Mouse (Mus musculus): ENCODE results near the gene Abcf1. TPM values are rescaled to one million over a fixed set of nuclear protein-coding genes. Genes with fewer than 3 reads are reported as not detected.

Abcf1 gene
- total and polyA plus RNA-seq, 3 experiments, result 52.8 to 290 (median 110) TPM

- 0 out of 2 replicates have a peak, but pooled peaks have one; percentile 23 for TF ChIP-seq MYC (IDR thresholded peaks at IDR 0.05; ENCODE audit: low read depth, low read length)
- no peak for TF ChIP-seq CHD2 (IDR thresholded peaks at IDR 0.05; ENCODE audit: low read length)
- TF ChIP-seq TBP (conservative IDR thresholded peaks at IDR 0.05; ENCODE audit: low read depth, low read length), result no peak
- TF ChIP-seq KAT2A (IDR thresholded peaks at IDR 0.05; ENCODE audit: insufficient replicate concordance, low read length), result no peak
- peak; percentile 92 to 93 for TF ChIP-seq CTCF (conservative IDR thresholded peaks at IDR 0.05 in 1 of 2, IDR thresholded peaks at IDR 0.05 in 1 of 2; ENCODE audit: low read depth in 2 of 2, low read length in 2 of 2)
- peak; percentile 86 for TF ChIP-seq ZC3H11A (IDR thresholded peaks at IDR 0.05; ENCODE audit: low read depth, low read length)
- TF ChIP-seq JUN (IDR thresholded peaks at IDR 0.05; ENCODE audit: insufficient read depth, low read depth, low read length), result no peak
These were observed 27.4 kb upstream of the Abcf1 start (continued) for GRCm38 (mm10) chr17:35996949-35997348.

GRCm38 (mm10) chr17:35994879-35995240 lies 25.3 kb upstream of the Abcf1 start:
- peaks cover 4 to 12% of the 10 kb centered on the region in 2 experiments; a peak in 2 of 4 replicates for H3K4me1 ChIP-seq (ENCODE audit: control insufficient read depth in 1 of 2, insufficient read depth in 2 of 2)
- TF ChIP-seq MXI1 (IDR thresholded peaks at IDR 0.05; ENCODE audit: low read depth, low read length) (peak; percentile 2; the same call in 1 of the 2 replicates), BHLHE40 (IDR thresholded peaks at IDR 0.05; ENCODE audit: low read depth, low read length) (no peak), CHD1 (IDR thresholded peaks at IDR 0.05; ENCODE audit: low read depth, low read length) (peak; percentile 63; the same call in 1 of the 2 replicates), MAZ (IDR thresholded peaks at IDR 0.05; ENCODE audit: low read depth, low read length) (0 out of 2 replicates have a peak, but pooled peaks have one; percentile 6)
- peaks cover 26% of the 10 kb centered on the region for H3K79me2 ChIP-seq (replicated peaks; ENCODE audit: control insufficient read depth, extremely low read depth, insufficient read depth, poor library complexity, severe bottlenecking)
- H3K27ac ChIP-seq (ENCODE audit: insufficient read depth, low read depth), result 0 out of 2 replicates have a peak overlapping the region, but pooled peaks have one; percentile 17
- no peaks in the 10 kb centered on the region for H3K9me3 ChIP-seq (replicated peaks; ENCODE audit: low read length)
- peak overlapping the region; percentile 69 to 73 (median 69) for H3K4me3 ChIP-seq (replicated peaks in 1 of 3; ENCODE audit: low read depth in 2 of 3, low read length in 2 of 3, poor library complexity in 1 of 3)
- H3K4me2 ChIP-seq (ENCODE audit: insufficient read depth, low read depth, poor library complexity, severe bottlenecking), result peak overlapping the region; percentile 85
- dilution Hi-C loops (cut with MboI; ENCODE audit: extremely low pct_ligation_motif_present, extremely low pct_unique_long_range_greater_than_20kb, low sequenced_read_pairs), result no loop called here
- DNase-seq (ENCODE audit: extremely low read depth), result no peak
- in situ Hi-C loops (cut with MboI; ENCODE audit: low pct_ligation_motif_present, low pct_unique_long_range_greater_than_20kb, low sequenced_read_pairs), result no loop called here
- no peaks in the 10 kb centered on the region for H3K27me3 ChIP-seq (replicated peaks)
- peak overlapping the region; percentile 96 for H3K9ac ChIP-seq (ENCODE audit: insufficient read depth, low read depth)
- peaks cover 0 to 7% of the 10 kb centered on the region in 2 experiments for H3K36me3 ChIP-seq (replicated peaks in 1 of 2; ENCODE audit: control insufficient read depth in 1 of 2, insufficient read depth in 1 of 2, low read length in 1 of 2)

GRCm38 (mm10) chr17:35994175-35994878 lies 24.8 kb upstream of the Abcf1 start:
- H3K27me3 ChIP-seq (replicated peaks), result no peaks in the 10 kb centered on the region
- H3K4me3 ChIP-seq (replicated peaks in 1 of 3; ENCODE audit: low read depth in 2 of 3, low read length in 2 of 3, poor library complexity in 1 of 3), result peak overlapping the region; percentile 69 to 73 (median 69)
- peaks cover 24% of the 10 kb centered on the region for H3K79me2 ChIP-seq (replicated peaks; ENCODE audit: control insufficient read depth, extremely low read depth, insufficient read depth, poor library complexity, severe bottlenecking)
- peak overlapping the region; percentile 85; the same call in 1 of the 2 replicates for H3K4me2 ChIP-seq (ENCODE audit: insufficient read depth, low read depth, poor library complexity, severe bottlenecking)
- peaks cover 0 to 12% of the 10 kb centered on the region in 2 experiments for H3K36me3 ChIP-seq (replicated peaks in 1 of 2; ENCODE audit: control insufficient read depth in 1 of 2, insufficient read depth in 1 of 2, low read length in 1 of 2)
- peak overlapping the region; percentile 60 for H3K27ac ChIP-seq (ENCODE audit: insufficient read depth, low read depth)
- H3K9me3 ChIP-seq (replicated peaks; ENCODE audit: low read length), result no peaks in the 10 kb centered on the region
- in situ Hi-C loops (cut with MboI; ENCODE audit: low pct_ligation_motif_present, low pct_unique_long_range_greater_than_20kb, low sequenced_read_pairs), result no loop called here
- H3K9ac ChIP-seq (ENCODE audit: insufficient read depth, low read depth), result peak overlapping the region; percentile 96
- TF ChIP-seq NELFE (IDR thresholded peaks at IDR 0.05; ENCODE audit: low read depth, low read length), result peak; percentile 91
- TF ChIP-seq CTCF (conservative IDR thresholded peaks at IDR 0.05 in 1 of 2, IDR thresholded peaks at IDR 0.05 in 1 of 2; ENCODE audit: low read depth in 2 of 2, low read length in 2 of 2), result no peak
- TF ChIP-seq CHD1 (IDR thresholded peaks at IDR 0.05; ENCODE audit: low read depth, low read length), result peak; percentile 79; the same call in 1 of the 2 replicates
- TF ChIP-seq POLR2AphosphoS2 (IDR thresholded peaks at IDR 0.05; ENCODE audit: low read depth, low read length), result peak; percentile 82; the same call in 1 of the 2 replicates
- TF ChIP-seq ZMIZ1 (IDR thresholded peaks at IDR 0.05; ENCODE audit: low read depth, low read length), result peak; percentile 82; the same call in 1 of the 2 replicates
- peak; percentile 88 for TF ChIP-seq ELF1 (IDR thresholded peaks at IDR 0.05; ENCODE audit: low read depth, low read length)
- peak; percentile 92 for TF ChIP-seq SIN3A (IDR thresholded peaks at IDR 0.05; ENCODE audit: low read length)
- TF ChIP-seq POLR2A (IDR thresholded peaks at IDR 0.05; ENCODE audit: low read depth, low read length), result peak; percentile 92
- TF ChIP-seq HCFC1 (IDR thresholded peaks at IDR 0.05; ENCODE audit: low read depth, low read length), result peak; percentile 82
- peak; percentile 61 for TF ChIP-seq TCF12 (IDR thresholded peaks at IDR 0.05; ENCODE audit: low read depth, low read length)
- TF ChIP-seq IRF4 (IDR thresholded peaks at IDR 0.05; ENCODE audit: low read depth, low read length), result peak; percentile 26; the same call in 1 of the 2 replicates
- TF ChIP-seq TBP (conservative IDR thresholded peaks at IDR 0.05; ENCODE audit: low read depth, low read length), result peak; percentile 82; the same call in 1 of the 2 replicates
- TF ChIP-seq MXI1 (IDR thresholded peaks at IDR 0.05; ENCODE audit: low read depth, low read length), result peak; percentile 85; the same call in 1 of the 2 replicates
- no peak for TF ChIP-seq RCOR1 (conservative IDR thresholded peaks at IDR 0.05; ENCODE audit: low read depth, low read length)
- TF ChIP-seq RAD21 (IDR thresholded peaks at IDR 0.05; ENCODE audit: low read depth, low read length), result no peak
- peaks cover 4 to 10% of the 10 kb centered on the region in 2 experiments; a peak in 2 of 4 replicates for H3K4me1 ChIP-seq (ENCODE audit: control insufficient read depth in 1 of 2, insufficient read depth in 2 of 2)
- peak; percentile 92 for DNase-seq (ENCODE audit: extremely low read depth)
- dilution Hi-C loops (cut with MboI; ENCODE audit: extremely low pct_ligation_motif_present, extremely low pct_unique_long_range_greater_than_20kb, low sequenced_read_pairs), result no loop called here
